Mouse (Mus musculus): Measurements from ENCODE around the gene Ppp1r1b. TPM values are rescaled to one million over a fixed set of nuclear protein-coding genes. Genes with fewer than 3 reads are reported as not detected.

Ppp1r1b gene
- polyA plus RNA-seq, 1 experiment from 2014 or later = 1.2 TPM

- Histone ChIP-seq H3K4me2 (peak overlapping the region; percentile 90), H3K4me1 (peaks cover 36% of the 10 kb centered on the region), H3K36me3 (no peaks in the 10 kb centered on the region), H3K4me3 (peak overlapping the region; percentile 53), H3K9ac (peak overlapping the region; percentile 71), H3K27ac (no peak overlapping the region), H3K9me3 (no peaks in the 10 kb centered on the region), H3K27me3 (peaks cover 89% of the 10 kb centered on the region)
- WGBS = under 1% methylated on average over 42 of the region's 57 CpGs
- no peak for ATAC-seq (ENCODE audit: insufficient number of reproducible peaks, insufficient read depth, low FRiP score, low TSS enrichment, low read depth)
These were observed 9.7 kb upstream of the Ppp1r1b start for GRCm38 (mm10) chr11:98338507-98338961.

GRCm38 (mm10) chr11:98339071-98339501, 9.1 kb upstream of the Ppp1r1b start:
- peaks cover 35% of the 10 kb centered on the region for H3K4me1 ChIP-seq
- no peak for ATAC-seq (ENCODE audit: insufficient number of reproducible peaks, insufficient read depth, low FRiP score, low TSS enrichment, low read depth)
- H3K9ac ChIP-seq = peak overlapping the region; percentile 71
- H3K4me2 ChIP-seq = peak overlapping the region; percentile 90
- H3K9me3 ChIP-seq = no peaks in the 10 kb centered on the region
- peak overlapping the region; percentile 53 for H3K4me3 ChIP-seq
- no peak overlapping the region for H3K27ac ChIP-seq
- WGBS = under 1% methylated on average over 19 of the region's 19 CpGs
- H3K27me3 ChIP-seq = peaks cover 89% of the 10 kb centered on the region
- H3K36me3 ChIP-seq = no peaks in the 10 kb centered on the region

- peak overlapping the region; percentile 53; the same call in 1 of the 2 replicates for H3K4me3 ChIP-seq
- H3K9ac ChIP-seq = 0 out of 2 replicates have a peak overlapping the region, but pooled peaks have one; percentile 71
- H3K9me3 ChIP-seq = no peaks in the 10 kb centered on the region
- WGBS = 7% methylated on average over 11 of the region's 11 CpGs
- no peaks in the 10 kb centered on the region for H3K36me3 ChIP-seq
- no peak for ATAC-seq (ENCODE audit: insufficient number of reproducible peaks, insufficient read depth, low FRiP score, low TSS enrichment, low read depth)
- peaks cover 29% of the 10 kb centered on the region for H3K4me1 ChIP-seq
- peak overlapping the region; percentile 90 for H3K4me2 ChIP-seq
- H3K27me3 ChIP-seq = peaks cover 88% of the 10 kb centered on the region
- H3K27ac ChIP-seq = no peak overlapping the region
These were observed 8.4 kb upstream of the Ppp1r1b start for GRCm38 (mm10) chr11:98339679-98340287.

- no peaks in the 10 kb centered on the region for H3K9me3 ChIP-seq
- H3K27me3 ChIP-seq = peaks cover 87% of the 10 kb centered on the region
- ATAC-seq (ENCODE audit: insufficient number of reproducible peaks, insufficient read depth, low FRiP score, low TSS enrichment, low read depth) = no peak
- H3K4me2 ChIP-seq = no peak overlapping the region
- no peak overlapping the region for H3K27ac ChIP-seq
- H3K4me1 ChIP-seq = peaks cover 29% of the 10 kb centered on the region
- 3% methylated on average over 4 of the region's 4 CpGs for whole genome bisulfite sequencing
- H3K36me3 ChIP-seq = no peaks in the 10 kb centered on the region
- H3K4me3 ChIP-seq = no peak overlapping the region; the same call in 1 of the 2 replicates
- no peak overlapping the region for H3K9ac ChIP-seq
These were observed 7.6 kb upstream of the Ppp1r1b start for GRCm38 (mm10) chr11:98340597-98340996.

GRCm38 (mm10) chr11:98341174-98341573, 7.0 kb upstream of the Ppp1r1b start:
- H3K4me2 ChIP-seq = no peak overlapping the region
- H3K4me1 ChIP-seq = peaks cover 29% of the 10 kb centered on the region
- ATAC-seq (ENCODE audit: insufficient number of reproducible peaks, insufficient read depth, low FRiP score, low TSS enrichment, low read depth) = no peak
- H3K36me3 ChIP-seq = no peaks in the 10 kb centered on the region
- no peak overlapping the region for H3K27ac ChIP-seq
- peaks cover 87% of the 10 kb centered on the region for H3K27me3 ChIP-seq
- H3K4me3 ChIP-seq = no peak overlapping the region
- 56% methylated on average over 4 of the region's 4 CpGs for WGBS
- H3K9ac ChIP-seq = no peak overlapping the region
- H3K9me3 ChIP-seq = no peaks in the 10 kb centered on the region

GRCm38 (mm10) chr11:98342000-98342945, 5.9 kb upstream of the Ppp1r1b start:
- Histone ChIP-seq H3K36me3 (no peaks in the 10 kb centered on the region), H3K9me3 (no peaks in the 10 kb centered on the region), H3K27me3 (peaks cover 87% of the 10 kb centered on the region), H3K4me3 (peak overlapping the region; percentile 30), H3K9ac (no peak overlapping the region), H3K27ac (no peak overlapping the region; the same call in 1 of the 2 replicates), H3K4me1 (peaks cover 29% of the 10 kb centered on the region), H3K4me2 (peak overlapping the region; percentile 58)
- ATAC-seq (ENCODE audit: insufficient number of reproducible peaks, insufficient read depth, low FRiP score, low TSS enrichment, low read depth) = peak; percentile 34; the same call in 1 of the 2 replicates
- WGBS = under 1% methylated on average over 29 of the region's 29 CpGs

GRCm38 (mm10) chr11:98345253-98345652, 3.0 kb upstream of the Ppp1r1b start:
- no peaks in the 10 kb centered on the region for H3K9me3 ChIP-seq
- no peak overlapping the region for H3K9ac ChIP-seq
- no peak for ATAC-seq (ENCODE audit: insufficient number of reproducible peaks, insufficient read depth, low FRiP score, low TSS enrichment, low read depth)
- 1% methylated on average over 14 of the region's 14 CpGs for WGBS
- peaks cover 87% of the 10 kb centered on the region for H3K27me3 ChIP-seq
- no peaks in the 10 kb centered on the region for H3K36me3 ChIP-seq
- H3K4me1 ChIP-seq = peaks cover 29% of the 10 kb centered on the region
- H3K4me2 ChIP-seq = peak overlapping the region; percentile 44
- H3K4me3 ChIP-seq = 0 out of 2 replicates have a peak overlapping the region, but pooled peaks have one; percentile 18
- H3K27ac ChIP-seq = no peak overlapping the region

GRCm38 (mm10) chr11:98346168-98346567, 2.0 kb upstream of the Ppp1r1b start:
- Histone ChIP-seq H3K4me1 (peaks cover 29% of the 10 kb centered on the region), H3K27me3 (peaks cover 89% of the 10 kb centered on the region), H3K4me2 (no peak overlapping the region), H3K9me3 (no peaks in the 10 kb centered on the region), H3K4me3 (no peak overlapping the region), H3K9ac (no peak overlapping the region), H3K27ac (no peak overlapping the region), H3K36me3 (no peaks in the 10 kb centered on the region)
- 9% methylated on average over 9 of the region's 9 CpGs for WGBS
- no peak for ATAC-seq (ENCODE audit: insufficient number of reproducible peaks, insufficient read depth, low FRiP score, low TSS enrichment, low read depth)

GRCm38 (mm10) chr11:98347385-98348082, 670 bp upstream of the Ppp1r1b start:
- Histone ChIP-seq H3K4me3 (no peak overlapping the region), H3K27me3 (peaks cover 89% of the 10 kb centered on the region), H3K27ac (no peak overlapping the region), H3K36me3 (no peaks in the 10 kb centered on the region), H3K4me1 (peaks cover 18% of the 10 kb centered on the region), H3K9me3 (no peaks in the 10 kb centered on the region), H3K9ac (no peak overlapping the region), H3K4me2 (peak overlapping the region; percentile 93)
- WGBS = under 1% methylated on average over 9 of the region's 12 CpGs
- ATAC-seq (ENCODE audit: insufficient number of reproducible peaks, insufficient read depth, low FRiP score, low TSS enrichment, low read depth) = no peak

GRCm38 (mm10) chr11:98349308-98349707, 1.1 kb downstream of the Ppp1r1b start:
- H3K4me3 ChIP-seq = peak overlapping the region; percentile 53
- WGBS = 6% methylated on average over 9 of the region's 9 CpGs
- H3K4me2 ChIP-seq = peak overlapping the region; percentile 93

More at GRCm38 (mm10) chr11:98349308-98349707, 1.1 kb downstream of the Ppp1r1b start:
- ATAC-seq (ENCODE audit: insufficient number of reproducible peaks, insufficient read depth, low FRiP score, low TSS enrichment, low read depth) = no peak
- Histone ChIP-seq H3K27ac (no peak overlapping the region), H3K27me3 (peaks cover 98% of the 10 kb centered on the region), H3K9me3 (no peaks in the 10 kb centered on the region), H3K36me3 (no peaks in the 10 kb centered on the region), H3K4me1 (peaks cover 15% of the 10 kb centered on the region), H3K9ac (peak overlapping the region; percentile 70; the same call in 1 of the 2 replicates)
